Mouse (Mus musculus): ENCODE measurements around the gene Casc1. TPM values are rescaled to one million over a fixed set of nuclear protein-coding genes. Genes with fewer than 3 reads are reported as not detected.
A peak's percentile ranks its signal among the peaks of the same experiment; 100 is the strongest.

Gene Casc1
- polyA plus RNA-seq, 1 experiment from 2014 or later: 1.6 TPM

DNA sequence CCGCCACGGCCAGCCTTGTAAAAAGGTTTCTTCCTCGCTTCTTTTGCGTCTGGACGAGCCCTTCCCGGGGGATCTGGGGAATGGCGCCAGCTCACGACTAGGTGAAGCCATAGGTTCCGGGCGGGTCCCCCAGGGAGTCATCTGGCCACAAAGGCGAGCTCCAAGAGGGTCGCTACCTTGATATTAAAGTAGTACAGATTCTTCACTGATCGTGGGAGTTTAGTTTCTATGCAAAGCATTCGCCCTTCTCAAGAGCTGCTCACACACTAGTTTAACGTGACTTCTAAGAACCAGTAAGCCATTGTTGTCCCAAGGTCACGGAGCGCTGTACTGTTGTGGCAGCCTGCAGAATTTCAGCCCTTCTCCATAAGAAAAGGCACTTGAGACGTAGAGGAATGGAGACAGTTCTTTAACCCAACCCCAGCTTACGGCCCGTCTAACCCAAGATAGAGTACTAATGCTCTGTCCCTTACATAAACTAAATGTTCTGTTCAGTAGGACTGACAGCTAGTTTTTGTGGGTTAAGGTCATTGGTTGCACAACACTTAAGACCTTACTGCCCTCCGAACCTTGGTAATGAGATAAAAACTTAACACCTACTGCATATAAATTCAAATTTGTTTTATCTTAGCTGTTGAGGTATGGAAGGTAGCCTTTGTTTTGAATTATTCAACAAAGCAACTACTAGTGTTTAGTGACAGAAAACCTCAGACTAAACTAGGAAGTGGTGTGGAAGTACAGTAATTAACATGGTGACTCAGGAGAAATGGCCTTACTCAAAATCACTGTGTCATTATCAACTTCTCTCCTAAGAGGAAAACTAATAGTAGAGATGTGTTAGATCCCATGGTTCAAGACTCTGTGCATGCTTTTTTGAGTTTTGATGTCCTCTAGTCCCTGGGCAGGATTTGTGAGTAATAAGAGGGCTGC, 836 bp upstream of the Casc1 start:
- ATAC-seq: peak; percentile 3
- peak overlapping the region; percentile 62 for H3K4me2 ChIP-seq (ENCODE audit: low read length)
- peak overlapping the region; percentile 93 for H3K27ac ChIP-seq (ENCODE audit: low read depth, low read length)
- H3K36me3 ChIP-seq (ENCODE audit: control insufficient read depth, insufficient read depth, low read length): no peaks in the 10 kb centered on the region
- peaks cover 15% of the 10 kb centered on the region for H3K4me1 ChIP-seq (ENCODE audit: control insufficient read depth, insufficient read depth, low read depth, low read length)
- peak overlapping the region; percentile 63 for H3K4me3 ChIP-seq (ENCODE audit: low read length)
- no peaks in the 10 kb centered on the region for H3K27me3 ChIP-seq (replicated peaks; ENCODE audit: control insufficient read depth, insufficient read depth, low read length)
- H3K9me3 ChIP-seq (ENCODE audit: control insufficient read depth, low read length): no peaks in the 10 kb centered on the region
- peak overlapping the region; percentile 78 for H3K9ac ChIP-seq (ENCODE audit: low read depth, low read length)
- WGBS: 5% methylated on average over 21 of the region's 21 CpGs

DNA sequence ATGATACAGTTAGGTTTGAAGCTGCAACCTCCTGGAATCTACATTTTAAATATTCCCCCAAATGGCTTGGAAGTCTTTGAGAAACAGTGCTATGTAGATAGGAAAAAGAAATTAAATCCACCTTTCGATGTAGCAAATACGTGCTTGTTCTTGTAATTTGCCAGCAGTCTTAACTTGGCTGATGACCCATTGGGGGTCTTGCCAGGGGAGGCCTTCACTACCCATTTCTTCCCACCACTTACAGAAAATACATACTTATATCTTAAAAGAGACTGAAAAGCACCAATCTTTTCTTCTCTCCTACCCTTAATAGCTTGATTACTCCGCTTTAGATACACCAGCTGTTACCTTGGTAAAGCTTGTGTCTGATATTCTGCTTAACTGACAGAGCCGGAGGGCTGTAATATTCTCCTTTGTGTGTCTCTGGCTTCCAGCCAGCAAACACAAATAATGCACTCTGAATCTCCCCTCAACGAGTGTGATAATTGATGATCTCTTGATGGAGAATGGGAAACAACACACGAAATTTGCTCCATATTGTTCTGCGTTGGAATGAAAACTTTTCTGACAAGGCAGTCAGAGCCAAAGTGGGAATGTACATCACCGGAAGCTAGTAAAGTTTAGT, 637 bp downstream of the Casc1 start:
- no peaks in the 10 kb centered on the region for H3K27me3 ChIP-seq (replicated peaks; ENCODE audit: control insufficient read depth, insufficient read depth, low read length)
- peak overlapping the region; percentile 63 for H3K4me3 ChIP-seq (ENCODE audit: low read length)
- peaks cover 15% of the 10 kb centered on the region for H3K4me1 ChIP-seq (ENCODE audit: control insufficient read depth, insufficient read depth, low read depth, low read length)
- H3K27ac ChIP-seq (ENCODE audit: low read depth, low read length): 0 out of 2 replicates have a peak overlapping the region, but pooled peaks have one; percentile 30
- 0 out of 2 replicates have a peak, but pooled peaks have one; percentile 0 for ATAC-seq
- WGBS: 31% methylated on average over 8 of the region's 8 CpGs
- H3K9ac ChIP-seq (ENCODE audit: low read depth, low read length): peak overlapping the region; percentile 33
- H3K4me2 ChIP-seq (ENCODE audit: low read length): peak overlapping the region; percentile 75
- H3K36me3 ChIP-seq (ENCODE audit: control insufficient read depth, insufficient read depth, low read length): no peaks in the 10 kb centered on the region
- H3K9me3 ChIP-seq (ENCODE audit: control insufficient read depth, low read length): no peaks in the 10 kb centered on the region

GRCm38 (mm10) chr6:145205142-145205541, 5.7 kb downstream of the Casc1 start:
- Histone ChIP-seq H3K4me1 (ENCODE audit: control insufficient read depth, insufficient read depth, low read depth, low read length) (peaks cover 3% of the 10 kb centered on the region), H3K27ac (ENCODE audit: low read depth, low read length) (no peak overlapping the region), H3K27me3 (replicated peaks; ENCODE audit: control insufficient read depth, insufficient read depth, low read length) (no peaks in the 10 kb centered on the region), H3K4me3 (ENCODE audit: low read length) (no peak overlapping the region), H3K9me3 (ENCODE audit: control insufficient read depth, low read length) (no peaks in the 10 kb centered on the region), H3K36me3 (ENCODE audit: control insufficient read depth, insufficient read depth, low read length) (no peaks in the 10 kb centered on the region), H3K9ac (ENCODE audit: low read depth, low read length) (no peak overlapping the region), H3K4me2 (ENCODE audit: low read length) (no peak overlapping the region)
- WGBS: 80% methylated on average over 10 of the region's 10 CpGs
- no peak for ATAC-seq

GRCm38 (mm10) chr6:145204440-145204839, 6.4 kb downstream of the Casc1 start:
- no peaks in the 10 kb centered on the region for H3K36me3 ChIP-seq (ENCODE audit: control insufficient read depth, insufficient read depth, low read length)
- H3K4me1 ChIP-seq (ENCODE audit: control insufficient read depth, insufficient read depth, low read depth, low read length): no peaks in the 10 kb centered on the region
- ATAC-seq: no peak
- H3K27me3 ChIP-seq (replicated peaks; ENCODE audit: control insufficient read depth, insufficient read depth, low read length): no peaks in the 10 kb centered on the region
- no peaks in the 10 kb centered on the region for H3K9me3 ChIP-seq (ENCODE audit: control insufficient read depth, low read length)
- H3K27ac ChIP-seq (ENCODE audit: low read depth, low read length): no peak overlapping the region
- 94% methylated on average over 6 of the region's 6 CpGs for WGBS
- H3K4me2 ChIP-seq (ENCODE audit: low read length): no peak overlapping the region
- H3K9ac ChIP-seq (ENCODE audit: low read depth, low read length): no peak overlapping the region
- no peak overlapping the region for H3K4me3 ChIP-seq (ENCODE audit: low read length)

DNA sequence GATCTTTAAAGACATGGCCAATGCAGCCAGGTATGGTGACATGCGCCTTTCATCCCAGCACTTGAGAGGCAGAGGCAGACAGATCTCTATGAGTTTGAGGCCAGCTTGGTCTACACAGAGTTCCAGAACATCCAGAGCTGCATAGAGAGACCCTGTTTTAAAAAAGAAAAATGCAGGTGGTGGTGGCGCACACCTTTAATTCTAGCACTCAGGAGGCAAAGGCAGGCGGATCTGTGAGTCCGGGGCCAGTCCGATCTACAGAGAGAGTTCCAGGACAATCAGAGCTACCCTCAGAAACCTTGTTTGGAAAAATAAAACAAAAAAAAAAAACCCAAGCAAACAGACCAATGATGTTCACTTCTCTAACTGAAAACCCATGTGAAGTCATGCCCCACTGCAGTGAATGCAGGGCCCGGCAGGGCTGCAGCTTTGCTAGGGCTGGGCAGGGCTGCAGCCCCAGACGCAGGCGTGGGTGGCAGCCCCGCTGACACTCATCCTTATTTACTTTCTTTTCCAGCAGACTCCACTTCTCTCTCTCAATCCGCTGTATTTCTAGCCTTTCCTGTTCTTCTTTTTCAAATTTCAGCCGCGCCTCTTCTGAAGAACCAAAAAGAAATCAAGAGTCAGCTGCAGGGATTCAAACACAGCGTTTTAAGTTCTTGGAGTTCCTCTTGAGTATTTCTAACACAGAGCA, 8.2 kb downstream of the Casc1 start:
- Histone ChIP-seq H3K27me3 (replicated peaks; ENCODE audit: control insufficient read depth, insufficient read depth, low read length) (no peaks in the 10 kb centered on the region), H3K9ac (ENCODE audit: low read depth, low read length) (no peak overlapping the region), H3K27ac (ENCODE audit: low read depth, low read length) (no peak overlapping the region), H3K4me3 (ENCODE audit: low read length) (no peak overlapping the region), H3K36me3 (ENCODE audit: control insufficient read depth, insufficient read depth, low read length) (no peaks in the 10 kb centered on the region), H3K4me2 (ENCODE audit: low read length) (no peak overlapping the region), H3K4me1 (ENCODE audit: control insufficient read depth, insufficient read depth, low read depth, low read length) (no peaks in the 10 kb centered on the region), H3K9me3 (ENCODE audit: control insufficient read depth, low read length) (no peaks in the 10 kb centered on the region)
- 86% methylated on average over 13 of the region's 13 CpGs for WGBS
- ATAC-seq: no peak

GRCm38 (mm10) chr6:145197949-145198686, 12.7 kb downstream of the Casc1 start:
- H3K27me3 ChIP-seq (replicated peaks; ENCODE audit: control insufficient read depth, insufficient read depth, low read length): no peaks in the 10 kb centered on the region

GRCm38 (mm10) chr6:145193446-145193845, 17.4 kb downstream of the Casc1 start:
- H3K27me3 ChIP-seq (replicated peaks; ENCODE audit: control insufficient read depth, insufficient read depth, low read length): no peaks in the 10 kb centered on the region
- no peak overlapping the region for H3K4me2 ChIP-seq (ENCODE audit: low read length)
- ATAC-seq: no peak
- WGBS: 84% methylated on average over 11 of the region's 11 CpGs
- no peaks in the 10 kb centered on the region for H3K9me3 ChIP-seq (ENCODE audit: control insufficient read depth, low read length)
- no peaks in the 10 kb centered on the region for H3K36me3 ChIP-seq (ENCODE audit: control insufficient read depth, insufficient read depth, low read length)
- no peak overlapping the region for H3K4me3 ChIP-seq (ENCODE audit: low read length)
- no peaks in the 10 kb centered on the region for H3K4me1 ChIP-seq (ENCODE audit: control insufficient read depth, insufficient read depth, low read depth, low read length)
- no peak overlapping the region for H3K27ac ChIP-seq (ENCODE audit: low read depth, low read length)
- no peak overlapping the region for H3K9ac ChIP-seq (ENCODE audit: low read depth, low read length)

More at GRCm38 (mm10) chr6:145197949-145198686, 12.7 kb downstream of the Casc1 start:
- ATAC-seq: no peak
- WGBS: 96% methylated on average over 8 of the region's 8 CpGs
- no peak overlapping the region for H3K4me3 ChIP-seq (ENCODE audit: low read length)
- no peaks in the 10 kb centered on the region for H3K9me3 ChIP-seq (ENCODE audit: control insufficient read depth, low read length)
- no peak overlapping the region for H3K27ac ChIP-seq (ENCODE audit: low read depth, low read length)
- H3K4me1 ChIP-seq (ENCODE audit: control insufficient read depth, insufficient read depth, low read depth, low read length): no peaks in the 10 kb centered on the region
- H3K4me2 ChIP-seq (ENCODE audit: low read length): no peak overlapping the region
- H3K36me3 ChIP-seq (ENCODE audit: control insufficient read depth, insufficient read depth, low read length): no peaks in the 10 kb centered on the region
- no peak overlapping the region for H3K9ac ChIP-seq (ENCODE audit: low read depth, low read length)

DNA sequence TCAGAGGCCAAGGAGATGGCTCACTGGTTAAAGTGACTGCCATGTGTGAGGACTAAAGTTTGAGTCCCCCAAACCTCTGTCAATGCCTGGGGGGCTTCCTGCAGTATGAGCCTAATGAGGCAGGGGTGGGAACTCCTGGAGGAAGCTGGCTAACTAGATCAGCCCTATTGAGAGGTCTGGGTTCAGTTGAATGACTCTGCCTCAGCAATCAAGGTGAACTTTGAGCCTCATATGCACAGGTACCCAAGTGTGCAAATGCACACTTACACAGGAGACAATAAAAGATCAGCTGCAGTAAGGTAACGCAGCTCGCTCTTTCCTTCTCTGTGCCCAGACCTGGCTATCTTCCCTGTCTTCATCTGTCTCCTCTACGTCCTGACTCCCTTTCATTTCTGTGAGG, 17.8 kb downstream of the Casc1 start:
- no peak overlapping the region for H3K4me3 ChIP-seq (ENCODE audit: low read length)
- no peaks in the 10 kb centered on the region for H3K9me3 ChIP-seq (ENCODE audit: control insufficient read depth, low read length)
- H3K4me1 ChIP-seq (ENCODE audit: control insufficient read depth, insufficient read depth, low read depth, low read length): no peaks in the 10 kb centered on the region
- WGBS: 89% methylated on average over 3 of the region's 3 CpGs
- H3K27me3 ChIP-seq (replicated peaks; ENCODE audit: control insufficient read depth, insufficient read depth, low read length): no peaks in the 10 kb centered on the region
- no peak overlapping the region for H3K27ac ChIP-seq (ENCODE audit: low read depth, low read length)
- ATAC-seq: no peak
- H3K36me3 ChIP-seq (ENCODE audit: control insufficient read depth, insufficient read depth, low read length): no peaks in the 10 kb centered on the region
- no peak overlapping the region for H3K9ac ChIP-seq (ENCODE audit: low read depth, low read length)
- no peak overlapping the region for H3K4me2 ChIP-seq (ENCODE audit: low read length)
